Mouse (Mus musculus) limb, embryonic 11.5 days (tissue): Measurements from ENCODE around the gene Kif24. TPM values are rescaled to one million over a fixed set of nuclear protein-coding genes. Genes with fewer than 3 reads are reported as not detected.

Experiments
- ATAC-seq: fragments of 200-750 bp; cut with Nextera tagmentation; 2 replicates; pipeline ENCODE4 v1.8.0; 2017; ENCODE audit warnings: low read depth; ENCODE audit not compliant: insufficient number of reproducible peaks, low FRiP score, low TSS enrichment
- DNase-seq: peaks from one replicate; pipeline ENCODE4 v3.0.0-alpha.2; 2015; ENCODE audit warnings: low spot score
- H3K27ac ChIP-seq: fragments of 300-500 bp; sonication (generic); replicated peaks from 2 replicates; pipeline ENCODE4 v1.5.1; 2014; ENCODE audit warnings: low read depth, mild to moderate bottlenecking, low read length
- H3K27me3 ChIP-seq: fragments of 300-500 bp; sonication (generic); 2 replicates; pipeline ENCODE4 v1.6.1; 2014; ENCODE audit warnings: mild to moderate bottlenecking, low read length, mixed read lengths; ENCODE audit not compliant: control insufficient read depth, insufficient read depth
- H3K36me3 ChIP-seq: fragments of 300-500 bp; sonication (generic); 2 replicates; pipeline ENCODE4 v1.6.1; 2014; ENCODE audit warnings: mild to moderate bottlenecking, low read length, moderate library complexity, mixed read lengths; ENCODE audit not compliant: control insufficient read depth, insufficient read depth
- H3K4me1 ChIP-seq: fragments of 300-500 bp; sonication (generic); 2 replicates; pipeline ENCODE4 v1.6.1; 2014; ENCODE audit warnings: low read length, mixed read lengths; ENCODE audit not compliant: control insufficient read depth, insufficient read depth
- H3K4me2 ChIP-seq: fragments of 300-500 bp; sonication (generic); 2 replicates; pipeline ENCODE4 v1.6.1; 2014; ENCODE audit warnings: low read depth, mild to moderate bottlenecking, moderate library complexity; ENCODE audit not compliant: severe bottlenecking
- H3K4me3 ChIP-seq: fragments of 300-500 bp; sonication (generic); 2 replicates; pipeline ENCODE4 v1.5.1; 2014; ENCODE audit warnings: low read depth, low read length
- H3K9ac ChIP-seq: fragments of 300-500 bp; sonication (generic); 2 replicates; pipeline ENCODE4 v1.6.1; 2014; ENCODE audit warnings: mild to moderate bottlenecking, low read length
- H3K9me3 ChIP-seq: fragments of 300-500 bp; sonication (generic); 2 replicates; pipeline ENCODE4 v1.6.1; 2016; ENCODE audit warnings: low read length; ENCODE audit not compliant: control insufficient read depth
- WGBS: fragments of 180-500 bp; shearing (Covaris S2); extraction: QIAGEN DNeasy Blood & Tissue Kit; methylation state at CpG from one replicate; pipeline ENCODE4 v1.1.7; 2014; 5-methylcytosine and 5-hydroxymethylcytosine counted together
- polyA plus RNA-seq: library from polyadenylated mRNA; unstranded; fragments of >200 nt; fragmentation: Nextera tagmentation; extraction: Ambion mirVana; gene quantifications from 2 replicates; pipeline ENCODE4 v1.2.1, GENCODE M21; 2014

Gene Kif24
- 7.4 and 10.7 TPM in 2 replicates for polyA plus RNA-seq

- no peaks in the 10 kb centered on the region for H3K27me3 ChIP-seq
- H3K27ac ChIP-seq, result peak within 1 kb of the TSS; percentile 73
- H3K9me3 ChIP-seq, result no peaks in the 10 kb centered on the region
- WGBS, result under 1% methylated on average over 70 of the region's 70 CpGs
- peak within 1 kb of the TSS; percentile 70 for H3K4me3 ChIP-seq
- peak; percentile 98 for DNase-seq
- no peaks in the 10 kb centered on the region for H3K36me3 ChIP-seq
- H3K4me1 ChIP-seq, result peaks cover 5% of the 10 kb centered on the region; the same call in 1 of the 2 replicates
- peak; percentile 97 for ATAC-seq
- H3K9ac ChIP-seq, result peak within 1 kb of the TSS; percentile 72
- H3K4me2 ChIP-seq, result peak within 1 kb of the TSS; percentile 70
Measured at GRCm38 (mm10) chr4:41464345-41465286, at the start of gene Kif24, which contains the start of gene Nudt2. Kif24 (minus strand) TSS chr4:41464887. Nudt2 (plus strand) TSS chr4:41465151.

- Histone ChIP-seq H3K4me3 (no peak overlapping the region), H3K36me3 (no peaks in the 10 kb centered on the region), H3K9ac (0 out of 2 replicates have a peak overlapping the region, but pooled peaks have one; percentile 32), H3K27me3 (no peaks in the 10 kb centered on the region), H3K27ac (peak overlapping the region; percentile 24; the same call in 1 of the 2 replicates), H3K4me1 (peaks cover 7% of the 10 kb centered on the region; the same call in 1 of the 2 replicates), H3K9me3 (no peaks in the 10 kb centered on the region), H3K4me2 (peak overlapping the region; percentile 8; the same call in 1 of the 2 replicates)
- ATAC-seq (no peak), DNase-seq (peak; percentile 55)
- WGBS, result 6% methylated on average over 8 of the region's 8 CpGs
Measured at GRCm38 (mm10) chr4:41513714-41514113, 49.0 kb upstream of the Kif24 start.

- Histone ChIP-seq H3K36me3 (no peaks in the 10 kb centered on the region), H3K27ac (peak overlapping the region; percentile 32; the same call in 1 of the 2 replicates), H3K9ac (0 out of 2 replicates have a peak overlapping the region, but pooled peaks have one; percentile 32), H3K9me3 (no peaks in the 10 kb centered on the region), H3K4me3 (no peak overlapping the region), H3K4me2 (no peak overlapping the region), H3K27me3 (no peaks in the 10 kb centered on the region), H3K4me1 (peaks cover 7% of the 10 kb centered on the region; the same call in 1 of the 2 replicates)
- DNase-seq (peak; percentile 34), ATAC-seq (no peak)
- 15% methylated on average over 4 of the region's 4 CpGs for WGBS
Measured at GRCm38 (mm10) chr4:41513309-41513708, 48.6 kb upstream of the Kif24 start.

- Histone ChIP-seq H3K4me2 (no peak overlapping the region), H3K36me3 (no peaks in the 10 kb centered on the region), H3K9me3 (no peaks in the 10 kb centered on the region), H3K27ac (no peak overlapping the region), H3K4me1 (peaks cover 9% of the 10 kb centered on the region), H3K27me3 (no peaks in the 10 kb centered on the region), H3K9ac (no peak overlapping the region), H3K4me3 (no peak overlapping the region)
- DNase-seq, result no peak
- ATAC-seq, result no peak
- WGBS, result 40% methylated on average over 7 of the region's 7 CpGs
Measured at GRCm38 (mm10) chr4:41507998-41508397, 43.3 kb upstream of the Kif24 start.

- no peaks in the 10 kb centered on the region for H3K27me3 ChIP-seq
- DNase-seq, result peak; percentile 52
Measured at GRCm38 (mm10) chr4:41507326-41507924, 42.7 kb upstream of the Kif24 start.

GRCm38 (mm10) chr4:41506906-41507305 is 42.2 kb upstream of the Kif24 start:
- peak; percentile 92 for DNase-seq
- ATAC-seq, result peak; percentile 61; the same call in 1 of the 2 replicates
- peaks cover 3% of the 10 kb centered on the region; the same call in 1 of the 2 replicates for H3K27me3 ChIP-seq
- no peaks in the 10 kb centered on the region for H3K9me3 ChIP-seq
- H3K36me3 ChIP-seq, result no peaks in the 10 kb centered on the region
- peak overlapping the region; percentile 32 for H3K4me3 ChIP-seq
- peak overlapping the region; percentile 60 for H3K4me2 ChIP-seq
- under 1% methylated on average over 29 of the region's 29 CpGs for WGBS
- peak overlapping the region; percentile 34 for H3K9ac ChIP-seq
- peaks cover 16% of the 10 kb centered on the region for H3K4me1 ChIP-seq
- H3K27ac ChIP-seq, result no peak overlapping the region

More at GRCm38 (mm10) chr4:41507326-41507924, 42.7 kb upstream of the Kif24 start:
- Histone ChIP-seq H3K9me3 (no peaks in the 10 kb centered on the region), H3K36me3 (no peaks in the 10 kb centered on the region), H3K4me3 (peak overlapping the region; percentile 32), H3K9ac (peak overlapping the region; percentile 34), H3K27ac (no peak overlapping the region), H3K4me1 (peaks cover 12% of the 10 kb centered on the region), H3K4me2 (peak overlapping the region; percentile 60)
- WGBS, result 1% methylated on average over 22 of the region's 22 CpGs
- no peak for ATAC-seq

- Histone ChIP-seq H3K9ac (no peak overlapping the region), H3K4me3 (no peak overlapping the region), H3K36me3 (no peaks in the 10 kb centered on the region), H3K27me3 (peaks cover 10% of the 10 kb centered on the region; the same call in 1 of the 2 replicates), H3K27ac (no peak overlapping the region), H3K9me3 (no peaks in the 10 kb centered on the region), H3K4me2 (no peak overlapping the region), H3K4me1 (peaks cover 16% of the 10 kb centered on the region)
- whole genome bisulfite sequencing, result 10% methylated on average over 13 of the region's 13 CpGs
- peak; percentile 62 for DNase-seq
- no peak for ATAC-seq
Measured at GRCm38 (mm10) chr4:41506156-41506555, 41.5 kb upstream of the Kif24 start.

- no peak overlapping the region for H3K4me3 ChIP-seq
- peaks cover 19% of the 10 kb centered on the region for H3K27me3 ChIP-seq
- WGBS, result 56% methylated on average over 11 of the region's 11 CpGs
- peaks cover 16% of the 10 kb centered on the region for H3K4me1 ChIP-seq
- no peaks in the 10 kb centered on the region for H3K9me3 ChIP-seq
- H3K27ac ChIP-seq, result no peak overlapping the region
- H3K36me3 ChIP-seq, result no peaks in the 10 kb centered on the region
- H3K9ac ChIP-seq, result no peak overlapping the region
- H3K4me2 ChIP-seq, result no peak overlapping the region
- ATAC-seq, result no peak
- no peak for DNase-seq
Measured at GRCm38 (mm10) chr4:41505131-41505551, 40.5 kb upstream of the Kif24 start.
